Mouse (Mus musculus) urinary bladder, postnatal 10 days (tissue): ENCODE results near the gene Arid1b.
"Not testable (repeated sequence)": the region's sequence is repeated elsewhere in the genome, so short reads cannot be mapped to it uniquely, and the experiment has no call there.

ENCODE experiments used
- DNase-seq: peaks from one replicate; pipeline ENCODE4 v3.0.0; 2022; ENCODE audit warnings: low spot score

Gene Arid1b

GRCm38 (mm10) chr17:5057944-5058720 is 64.0 kb downstream of the Arid1b start:
- no peak for DNase-seq

DNA sequence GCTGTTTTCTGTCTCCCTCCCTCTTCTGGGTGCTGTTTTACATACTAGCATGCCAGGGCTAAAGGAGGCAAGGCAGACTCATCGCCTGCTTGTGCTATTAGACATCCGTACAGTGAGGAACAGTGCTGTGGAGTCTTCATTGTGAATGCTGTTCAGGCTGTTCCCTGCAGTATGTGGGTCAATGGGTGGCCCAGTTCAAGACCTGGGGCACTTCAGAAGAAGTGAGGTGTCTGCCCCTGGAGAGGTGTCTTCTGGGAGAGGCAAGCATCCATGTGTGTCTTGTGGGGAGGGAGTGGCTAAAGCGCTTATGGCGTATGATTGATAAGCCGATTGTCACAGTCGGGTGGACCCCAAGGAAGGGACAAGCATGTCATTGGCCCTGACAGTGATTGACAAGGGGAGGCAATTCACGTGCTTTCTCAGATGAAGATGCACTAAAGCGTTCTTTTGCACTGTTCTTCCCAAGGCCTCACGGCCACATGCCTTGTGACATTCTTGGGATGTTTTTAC is 65.0 kb downstream of the Arid1b start:
- no peak for DNase-seq

DNA sequence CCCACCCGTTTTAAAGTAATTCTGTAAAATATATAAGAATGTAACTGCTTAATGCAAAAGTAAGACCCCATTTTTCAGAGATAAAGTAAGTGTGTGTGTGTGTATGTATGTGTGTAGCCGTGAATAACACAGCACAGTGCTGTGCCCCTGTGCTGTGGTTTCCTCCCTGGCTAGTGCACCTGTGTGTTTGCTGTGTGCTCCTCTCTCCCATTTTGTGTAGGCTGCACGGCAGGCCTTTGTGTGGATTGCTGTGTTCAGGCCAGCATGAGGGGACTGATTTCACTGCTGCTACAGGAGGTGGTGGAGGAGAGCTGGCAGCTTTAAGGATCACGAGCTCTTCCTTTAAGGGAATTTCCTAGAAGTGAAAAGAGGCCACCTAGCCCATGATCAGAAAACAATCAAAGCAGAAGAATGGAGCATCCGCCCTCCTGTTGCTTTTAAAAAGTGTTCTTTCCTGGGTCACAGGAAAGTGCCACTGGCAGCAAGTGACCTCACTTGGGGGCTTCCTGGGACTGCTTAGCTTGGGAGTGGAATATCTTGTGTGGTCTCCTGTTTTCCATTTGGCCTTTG is 66.5 kb downstream of the Arid1b start:
- no peak for DNase-seq

DNA sequence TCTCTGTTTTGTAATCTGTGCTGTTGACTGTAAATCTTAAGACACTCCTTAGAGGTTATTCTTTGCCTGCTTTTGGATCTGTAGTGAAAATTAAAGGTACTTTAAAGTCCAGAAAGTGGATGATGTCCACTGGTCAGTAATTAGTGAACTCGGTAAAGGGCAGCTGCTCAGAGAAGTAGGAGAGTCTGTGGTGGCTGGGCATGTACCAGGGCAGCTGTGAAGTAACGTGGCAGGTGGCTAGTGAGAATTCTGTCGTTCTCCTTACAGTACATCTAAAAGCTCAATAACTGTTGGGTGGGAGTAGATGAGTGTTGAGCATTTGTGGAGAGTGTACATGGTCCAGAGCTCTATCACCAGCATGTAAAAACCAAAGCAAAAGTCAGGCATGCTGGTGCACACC is 67.1 kb downstream of the Arid1b start:
- DNase-seq = no peak

DNA sequence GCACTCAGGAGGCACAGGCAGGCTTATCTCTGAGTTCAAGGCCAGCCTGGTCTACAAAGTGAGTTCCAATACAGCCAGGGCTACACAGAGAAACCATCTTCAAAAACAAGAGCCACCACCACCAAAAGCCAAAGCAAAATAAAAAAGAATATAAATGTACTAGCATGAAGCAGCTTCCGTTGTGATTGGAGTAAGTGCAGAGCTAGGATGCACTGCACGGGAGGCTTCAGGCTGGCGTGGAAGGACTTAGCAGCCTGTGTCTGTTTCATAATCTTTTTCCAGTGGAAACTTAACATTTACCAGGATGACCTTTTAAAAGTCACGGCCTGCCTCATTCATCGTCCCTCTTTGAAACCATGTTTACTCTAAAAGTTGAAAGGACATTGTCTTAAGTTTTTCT is 67.5 kb downstream of the Arid1b start:
- DNase-seq = no peak

DNA sequence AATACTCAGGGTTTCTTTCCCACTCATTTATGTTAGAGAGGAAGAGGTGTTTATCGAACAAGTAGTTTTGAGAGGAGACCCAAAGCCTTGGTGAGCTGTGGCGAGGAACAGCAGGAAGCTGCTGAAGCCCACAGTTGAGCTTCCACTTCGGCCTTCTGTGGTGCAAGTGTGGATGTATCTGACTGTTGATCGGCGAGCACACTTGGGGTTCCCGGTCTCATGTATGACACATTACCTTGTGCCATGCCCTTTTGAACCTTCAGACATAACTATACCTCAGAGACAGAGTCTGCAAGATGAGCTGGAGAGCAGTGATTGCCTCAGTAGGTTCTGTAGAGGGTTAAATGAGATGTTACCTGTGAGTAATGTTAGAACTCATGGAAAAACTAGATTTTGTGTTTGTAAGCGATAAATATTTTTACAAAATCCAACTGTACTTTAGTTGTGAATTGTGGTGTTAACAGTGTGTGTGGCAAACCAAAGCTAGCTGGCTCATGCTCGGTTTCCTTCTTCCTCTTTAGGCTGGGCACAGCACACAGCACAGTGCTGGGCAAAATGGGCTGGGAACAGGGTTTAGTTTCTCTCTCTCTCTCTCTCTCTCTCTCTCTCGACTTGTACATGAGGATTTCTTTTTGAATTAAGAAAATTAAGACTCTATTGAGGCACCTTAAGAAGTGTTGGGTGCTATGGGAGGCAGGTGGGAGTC is 69.5 kb downstream of the Arid1b start:
- no peak for DNase-seq

DNA sequence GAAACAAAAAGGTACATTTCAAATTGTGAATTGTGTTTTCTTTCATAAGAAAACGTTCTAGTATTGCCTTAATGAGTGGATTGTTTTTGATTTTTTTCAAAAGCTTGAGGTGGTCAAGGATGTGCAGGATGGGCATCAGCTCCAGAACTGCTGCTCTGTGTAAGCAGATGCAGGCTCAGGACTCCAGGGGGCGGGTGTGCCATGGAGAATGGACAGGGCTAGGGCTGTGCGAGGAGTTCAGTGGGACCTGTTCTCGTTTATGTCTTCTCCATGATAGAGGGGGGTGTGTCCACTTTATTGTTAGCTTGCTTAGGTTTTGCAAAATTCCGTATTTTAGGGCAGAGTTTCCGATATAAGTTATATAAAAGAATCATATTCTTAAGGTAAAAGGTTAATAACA is 70.6 kb downstream of the Arid1b start:
- DNase-seq = no peak

DNA sequence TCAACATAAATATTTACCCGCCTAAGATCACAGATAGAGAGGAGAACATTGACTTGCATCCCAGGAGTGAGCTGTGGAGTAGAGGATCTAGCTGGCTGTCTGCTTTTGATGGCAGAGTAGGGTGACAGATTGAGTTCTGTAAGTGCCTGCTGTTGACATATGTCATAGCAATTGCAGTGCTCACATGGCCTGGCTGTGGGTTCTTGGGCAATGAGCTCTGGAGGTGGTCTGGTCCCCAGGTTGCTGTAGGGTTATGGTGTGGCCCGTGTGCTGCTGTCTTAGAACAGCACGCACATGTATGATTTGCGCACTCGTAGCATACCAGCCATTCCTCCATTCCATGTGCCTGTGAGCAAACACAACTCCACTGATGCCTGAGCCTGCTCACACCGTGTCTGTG is 71.1 kb downstream of the Arid1b start:
- DNase-seq = no peak

DNA sequence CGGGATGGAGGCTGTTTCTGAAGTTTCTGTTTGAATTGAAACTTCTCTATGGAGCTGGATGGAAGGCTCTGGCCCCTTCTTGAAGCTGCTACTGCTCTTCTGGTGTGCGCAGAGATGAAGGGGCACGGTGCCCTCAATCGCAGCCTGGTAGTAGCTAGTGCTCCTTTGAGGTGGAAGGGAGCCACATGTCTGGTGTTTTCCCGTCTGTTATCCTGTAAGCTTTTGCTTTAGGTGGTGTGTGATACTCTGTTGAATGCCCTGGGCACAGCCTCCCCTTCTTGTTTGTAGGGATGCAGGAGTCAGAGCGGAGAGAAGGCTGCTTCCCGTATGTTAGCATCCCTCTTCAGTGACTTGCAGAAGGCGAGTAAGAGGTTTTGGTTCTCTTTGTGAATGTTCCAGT is 72.7 kb downstream of the Arid1b start:
- DNase-seq = no peak

DNA sequence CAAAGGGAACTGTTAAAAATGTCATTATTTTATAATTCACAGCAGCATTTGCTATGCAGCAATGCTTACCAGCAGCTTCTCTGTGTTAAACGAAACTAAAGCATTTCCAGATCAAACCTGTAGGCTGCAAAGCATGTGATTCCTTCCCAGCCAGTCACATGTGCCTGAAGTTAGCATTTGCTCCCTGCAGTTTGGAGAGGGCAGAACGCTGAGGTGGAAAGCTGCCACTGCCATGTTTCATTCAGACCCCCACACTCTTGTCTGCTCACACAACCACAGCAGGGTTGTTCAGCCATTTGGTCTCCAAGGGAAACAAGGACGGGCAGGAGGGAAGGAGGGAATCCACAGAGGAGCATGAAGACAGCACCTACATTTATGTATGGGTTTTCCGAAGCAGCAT is 73.1 kb downstream of the Arid1b start:
- no peak for DNase-seq

DNA sequence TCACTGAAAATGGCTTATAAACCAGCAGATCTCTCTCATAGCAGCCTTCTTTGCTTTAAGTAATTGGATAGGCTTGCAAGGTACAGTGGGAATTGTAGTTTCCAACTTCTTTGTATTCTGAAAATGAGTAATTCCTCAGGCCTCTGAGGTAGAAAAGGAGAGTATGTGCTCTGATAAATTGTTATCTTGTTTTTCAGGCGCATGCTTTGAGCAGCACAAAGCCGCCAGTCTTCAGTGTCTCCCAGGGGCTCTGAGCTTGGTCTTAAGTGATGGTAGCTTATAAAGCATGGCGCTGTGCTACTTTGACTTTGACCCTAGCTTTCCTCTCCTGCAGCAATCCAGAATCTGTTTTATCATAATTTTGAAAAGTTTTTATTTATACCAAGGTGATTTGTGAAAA is 76.3 kb downstream of the Arid1b start:
- DNase-seq = no peak

GRCm38 (mm10) chr17:5072539-5072938 is 78.4 kb downstream of the Arid1b start:
- DNase-seq = no peak

GRCm38 (mm10) chr17:5074752-5075506 is 80.8 kb downstream of the Arid1b start:
- no peak for DNase-seq

DNA sequence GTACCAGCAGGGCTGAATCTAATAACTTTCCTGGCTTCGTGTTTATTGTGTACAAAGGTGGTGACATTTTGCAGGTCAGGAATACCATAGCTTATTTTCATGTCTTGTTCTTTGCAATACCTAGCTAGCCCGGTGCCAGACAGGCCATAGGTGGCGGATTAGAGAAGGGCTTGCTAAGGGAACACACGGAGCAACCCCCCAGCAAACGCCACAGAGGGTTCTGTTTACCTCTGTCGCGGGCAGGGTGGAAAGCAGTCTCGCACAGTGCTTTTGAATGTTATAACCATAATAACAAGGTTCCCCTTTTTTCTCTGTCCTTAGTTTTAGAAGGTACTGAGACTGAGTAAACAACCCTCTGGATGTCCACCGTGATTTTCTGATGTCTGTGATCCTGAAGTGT is 83.9 kb downstream of the Arid1b start:
- no peak for DNase-seq

DNA sequence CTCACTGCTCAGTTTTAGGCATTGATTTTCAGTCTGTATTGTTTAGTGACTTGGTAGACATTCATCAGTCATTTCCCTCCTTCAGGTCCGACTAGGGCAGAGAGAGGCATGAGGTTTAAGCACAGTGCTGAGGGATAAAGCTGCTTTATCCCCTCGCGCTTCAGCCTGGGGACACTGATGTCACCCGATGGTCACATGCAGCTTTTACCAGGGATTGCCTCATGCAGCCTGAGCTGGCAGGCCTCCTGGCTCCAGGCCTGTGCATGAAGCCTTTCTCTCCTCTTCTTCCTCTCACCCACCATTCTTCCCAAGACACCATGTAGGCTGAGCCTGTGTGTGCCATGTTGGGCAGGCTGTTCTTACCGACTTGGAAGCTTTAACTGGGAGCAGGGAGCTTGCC is 84.4 kb downstream of the Arid1b start:
- DNase-seq = no peak

DNA sequence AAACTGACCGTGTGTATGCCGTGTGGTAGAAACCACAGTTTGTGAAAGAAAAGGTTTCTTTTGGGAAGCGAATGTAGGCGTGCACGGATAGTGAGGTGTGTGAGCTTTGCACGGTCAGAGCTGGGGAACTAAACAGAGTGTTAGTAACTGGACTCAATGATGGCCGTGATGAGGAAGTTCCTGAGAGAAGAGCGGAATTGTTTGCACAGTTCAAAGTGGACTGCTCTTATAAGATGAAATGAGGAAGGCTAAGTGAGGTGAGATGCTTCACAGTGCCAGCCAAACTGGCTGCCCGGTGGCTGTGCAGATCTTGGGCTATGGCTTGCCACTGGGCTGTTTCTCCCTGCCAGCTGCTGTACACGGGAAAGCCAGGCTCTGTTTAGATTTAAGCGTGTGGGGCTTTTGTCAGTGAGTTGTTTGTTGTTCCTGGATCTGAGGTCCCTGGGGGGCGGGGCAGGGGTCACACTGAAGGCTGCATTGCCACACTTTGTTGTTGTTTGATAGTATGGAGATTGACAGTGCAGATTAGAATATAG is 86.8 kb downstream of the Arid1b start:
- no peak for DNase-seq

DNA sequence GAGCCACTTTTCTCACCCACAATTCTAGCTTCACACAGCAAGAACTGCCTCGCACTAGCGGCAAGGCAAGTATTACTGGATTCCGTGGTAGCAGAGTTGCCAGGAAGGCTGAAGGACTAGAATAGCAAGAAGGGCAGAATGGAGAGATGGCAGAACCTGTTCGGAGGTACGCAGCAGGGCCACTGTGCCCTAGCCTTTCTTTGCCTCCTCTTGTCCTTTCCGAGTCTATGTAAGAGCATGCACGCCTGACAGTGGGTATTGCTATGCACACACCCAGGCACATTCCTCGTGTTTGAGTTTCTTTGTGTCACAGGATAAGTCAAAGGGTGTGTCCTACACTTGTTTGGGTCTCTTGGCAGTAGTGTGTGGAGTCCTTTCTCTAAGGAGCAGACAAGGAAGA is 88.1 kb downstream of the Arid1b start:
- no peak for DNase-seq

DNA sequence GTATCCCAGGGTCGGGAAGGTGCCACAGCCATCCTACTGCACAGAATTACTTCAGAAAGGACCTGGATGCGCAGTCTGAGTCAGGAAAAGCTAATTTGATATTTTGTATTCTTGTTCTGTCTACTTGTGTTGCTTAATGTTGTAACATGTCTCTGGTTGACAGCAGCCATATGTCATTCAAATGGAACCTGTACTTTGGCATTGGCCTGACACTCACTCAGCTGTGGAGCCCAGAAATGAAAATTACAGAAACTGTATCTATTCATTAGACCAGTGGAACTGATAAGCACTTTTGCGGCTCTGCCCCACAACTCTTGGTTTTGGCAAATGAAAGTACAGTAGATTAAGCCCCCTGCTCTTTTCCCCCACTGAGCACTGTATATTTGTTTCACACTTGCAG is 89.4 kb downstream of the Arid1b start:
- no peak for DNase-seq

- DNase-seq = no peak
These were observed 90.0 kb downstream of the Arid1b start for GRCm38 (mm10) chr17:5084139-5084538.

GRCm38 (mm10) chr17:5085004-5085403 is 90.9 kb downstream of the Arid1b start:
- no peak for DNase-seq

DNA sequence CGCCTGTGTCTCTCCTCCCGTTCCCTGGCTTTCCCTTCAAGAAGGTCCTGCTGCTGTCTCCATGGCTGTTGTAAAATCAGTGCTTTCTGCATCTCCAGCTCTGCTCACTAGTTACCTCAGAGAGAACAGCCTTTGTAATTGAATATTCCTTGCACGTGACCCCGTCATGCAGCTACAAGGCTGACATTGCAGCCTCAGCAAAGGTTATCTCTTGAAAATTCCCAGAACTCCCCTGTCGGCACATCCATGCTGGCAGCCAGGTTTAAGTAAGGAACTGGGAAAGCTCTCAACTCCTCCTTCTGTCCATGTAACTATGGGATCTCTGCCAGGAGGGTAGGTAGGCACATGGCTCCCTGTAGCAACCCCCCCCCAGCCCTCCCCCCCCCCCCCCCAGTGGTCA is 91.8 kb downstream of the Arid1b start:
- no peak for DNase-seq

DNA sequence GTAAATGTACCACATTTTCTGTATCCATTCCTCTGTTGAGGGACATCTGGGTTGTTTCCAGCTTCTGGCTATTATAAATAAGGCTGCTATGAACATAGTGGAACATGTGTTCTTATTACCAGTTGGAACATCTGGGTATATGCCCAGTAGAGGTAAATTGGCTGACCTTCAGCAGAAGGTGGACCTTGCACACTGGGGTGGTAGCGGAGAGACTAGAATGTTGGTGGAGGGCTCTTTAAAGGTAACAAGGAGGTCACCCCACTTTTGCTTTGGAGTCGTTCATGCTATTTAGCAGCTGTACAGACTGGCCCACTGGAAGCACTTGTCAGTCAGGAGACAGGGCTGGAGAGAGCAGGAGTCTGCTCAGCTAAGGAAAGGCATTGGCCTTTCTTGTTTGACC is 94.1 kb downstream of the Arid1b start:
- DNase-seq = not testable (repeated sequence)
